Mouse (Mus musculus): Measurements from ENCODE around the gene Tcirg1.

Gene Tcirg1

DNA sequence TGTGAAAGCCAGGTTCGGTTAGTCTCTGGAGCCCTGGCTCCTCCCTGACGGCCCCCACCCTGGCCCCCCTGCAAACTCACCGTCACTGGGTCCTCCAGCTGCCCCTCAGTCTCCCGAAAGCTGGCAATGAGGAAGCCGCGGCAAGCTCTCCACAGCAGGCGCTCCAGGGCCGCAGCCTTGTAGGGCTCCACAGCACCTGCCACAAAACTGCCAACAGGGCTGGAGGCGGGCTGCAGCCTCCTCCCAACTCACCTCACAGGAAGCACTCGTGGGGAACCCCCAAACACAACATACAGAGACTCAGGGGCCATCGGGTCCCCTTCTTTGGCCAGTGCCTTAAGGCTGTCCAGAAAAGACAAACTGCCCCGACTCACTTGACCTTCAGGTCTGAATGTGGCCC is 4.0 kb downstream of the Tcirg1 start:
- DNase-seq (ENCODE audit: extremely low read depth, low read depth, low spot score), result no peak

DNA sequence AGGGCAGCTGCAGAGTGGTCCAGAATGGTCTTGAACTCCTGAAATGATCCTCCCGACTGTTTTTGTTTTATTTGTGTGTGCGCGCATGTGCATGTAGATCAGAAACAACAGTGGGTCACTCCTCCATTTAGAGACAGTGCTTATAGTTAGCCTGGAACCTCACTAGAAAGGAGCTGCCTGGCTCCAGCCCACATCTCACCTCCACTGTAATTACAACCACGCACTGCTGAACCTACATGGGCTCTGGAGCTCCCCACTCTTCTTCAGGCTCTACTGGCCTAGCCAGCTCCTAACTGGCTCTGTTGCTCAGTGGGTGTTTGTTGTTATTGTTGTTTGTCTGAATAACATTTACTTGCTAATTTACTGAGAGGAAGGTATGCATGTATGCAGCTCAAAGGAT is 7.3 kb downstream of the Tcirg1 start:
- DNase-seq (ENCODE audit: extremely low read depth, low read depth, low spot score), result no peak

DNA sequence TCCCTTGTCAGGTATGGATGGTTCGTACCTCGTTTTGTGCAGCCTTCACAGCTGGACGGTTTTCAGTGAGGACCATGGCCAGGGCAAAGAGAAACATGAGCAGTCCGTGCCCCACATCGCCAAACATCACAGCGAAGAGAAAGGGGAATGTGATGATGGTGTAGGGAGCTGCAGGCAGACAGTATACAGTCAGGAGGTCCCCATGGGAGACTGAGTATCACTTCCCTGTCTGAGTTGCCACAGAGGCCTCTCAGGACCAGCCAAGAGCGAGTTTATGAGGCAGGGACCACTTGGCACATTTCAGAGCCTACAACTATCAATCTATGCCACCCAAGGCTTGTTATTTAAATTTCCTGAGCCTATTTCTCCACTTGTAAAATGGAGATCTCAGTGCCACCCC is 8.0 kb downstream of the Tcirg1 start:
- no peak for DNase-seq (ENCODE audit: extremely low read depth, low read depth, low spot score)

DNA sequence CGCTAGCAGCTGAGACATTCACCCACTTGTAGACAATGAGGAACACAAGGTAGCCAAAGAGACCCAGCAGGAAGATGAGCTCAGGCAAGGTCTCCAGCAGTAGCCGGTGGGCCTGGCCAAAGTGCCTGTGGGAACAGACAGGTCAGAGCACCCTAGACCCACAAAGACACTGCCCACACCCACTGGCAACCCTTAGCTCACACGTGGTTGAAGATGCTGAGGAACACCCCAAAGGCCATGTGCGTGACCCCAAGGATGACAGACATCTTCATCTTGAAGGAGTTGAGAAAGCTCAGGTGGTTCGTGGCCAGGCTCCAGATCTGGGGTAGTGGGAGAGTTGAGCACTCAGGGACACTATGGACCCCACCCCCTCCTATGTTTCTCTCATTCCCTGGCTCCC is 9.4 kb downstream of the Tcirg1 start:
- no peak for DNase-seq (ENCODE audit: extremely low read depth, low read depth, low spot score)

DNA sequence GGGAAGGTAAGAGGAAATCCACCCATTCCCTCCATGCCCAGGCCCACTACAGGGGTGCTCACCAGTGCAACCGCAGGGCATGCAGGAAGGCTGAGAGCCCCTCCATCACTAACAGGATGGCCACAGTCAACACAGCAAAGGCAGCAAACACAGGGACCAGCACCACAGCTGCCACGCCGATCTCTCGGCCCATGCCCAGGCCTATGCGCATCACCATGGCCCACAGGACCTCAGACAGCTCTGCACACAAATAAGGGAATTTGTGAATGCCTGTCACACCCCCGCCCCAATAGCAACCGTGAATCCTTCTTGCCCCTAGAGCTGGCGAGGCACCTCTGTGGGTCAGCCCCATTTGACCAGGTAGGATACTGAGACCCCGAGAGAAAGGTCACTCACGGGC is 10.7 kb downstream of the Tcirg1 start:
- DNase-seq (ENCODE audit: extremely low read depth, low read depth, low spot score), result no peak

DNA sequence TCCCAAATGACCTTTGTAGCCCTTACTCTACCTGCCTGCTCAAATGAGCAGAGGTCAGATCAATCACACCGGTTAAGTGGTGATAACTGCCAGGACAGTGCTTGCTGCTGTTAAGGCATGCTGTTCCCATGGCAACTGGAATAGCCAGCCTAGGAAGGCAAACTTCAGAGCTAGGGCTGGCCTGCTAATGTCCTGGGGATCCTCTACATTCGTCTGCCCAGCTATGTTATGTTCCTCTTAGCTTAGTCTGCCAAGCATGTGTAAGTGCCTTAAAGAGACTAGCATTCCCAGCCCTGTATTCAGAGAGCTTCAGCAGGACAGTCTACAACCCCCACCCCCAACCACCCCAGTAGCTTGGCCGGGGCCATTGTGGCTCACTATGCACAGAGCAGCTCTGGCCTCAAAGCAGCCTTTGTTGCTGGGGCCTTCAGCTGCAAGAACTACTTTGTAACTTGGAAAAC is 11.7 kb downstream of the Tcirg1 start:
- DNase-seq (ENCODE audit: extremely low read depth, low read depth, low spot score), result no peak

DNA sequence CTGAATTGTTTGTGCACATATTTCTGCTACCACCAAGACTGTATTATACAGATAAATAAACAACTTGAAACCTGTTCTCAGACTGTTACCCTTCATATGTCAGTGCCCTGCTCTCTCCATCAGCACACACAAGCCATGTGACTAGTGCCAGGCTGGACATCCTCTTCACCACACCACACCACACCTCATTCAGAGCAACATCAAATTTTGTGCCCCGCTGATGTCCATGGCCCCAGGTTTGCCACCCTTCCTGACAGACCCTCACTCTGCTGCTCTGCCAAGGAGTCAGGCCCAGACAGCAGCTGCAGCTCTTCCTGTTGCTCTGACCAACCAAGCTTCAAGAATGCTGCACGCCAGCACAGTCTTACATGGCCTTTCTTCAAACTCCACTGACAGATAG is 12.6 kb downstream of the Tcirg1 start:
- DNase-seq (ENCODE audit: extremely low read depth, low read depth, low spot score), result no peak

DNA sequence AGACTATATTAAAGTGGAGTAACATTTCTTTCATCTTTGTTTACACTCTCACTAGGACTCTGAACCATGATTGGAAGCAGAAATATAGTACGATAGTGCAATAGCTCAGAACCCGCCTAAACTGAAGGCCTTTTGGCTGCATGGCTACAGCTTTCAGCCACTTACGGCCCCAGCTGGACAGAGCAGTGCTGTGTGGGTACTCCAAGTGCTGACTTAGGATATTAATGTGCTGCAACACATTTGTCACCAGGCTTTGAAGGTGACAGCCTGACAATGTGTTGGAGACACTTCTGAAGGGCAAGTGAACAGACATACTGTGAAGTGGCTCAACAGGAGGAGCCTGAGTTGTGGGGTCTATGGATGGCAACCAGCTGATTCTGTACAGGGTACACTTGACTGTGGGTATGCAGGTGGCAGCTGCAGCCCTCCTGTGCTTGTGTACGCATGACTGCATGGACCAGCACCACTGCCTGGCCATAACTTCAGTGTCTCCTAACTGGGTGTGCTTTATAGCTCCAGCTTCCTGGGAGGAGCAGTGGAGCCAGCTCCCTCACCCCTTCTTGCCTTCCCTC is 13.3 kb downstream of the Tcirg1 start:
- no peak for DNase-seq (ENCODE audit: extremely low read depth, low read depth, low spot score)

DNA sequence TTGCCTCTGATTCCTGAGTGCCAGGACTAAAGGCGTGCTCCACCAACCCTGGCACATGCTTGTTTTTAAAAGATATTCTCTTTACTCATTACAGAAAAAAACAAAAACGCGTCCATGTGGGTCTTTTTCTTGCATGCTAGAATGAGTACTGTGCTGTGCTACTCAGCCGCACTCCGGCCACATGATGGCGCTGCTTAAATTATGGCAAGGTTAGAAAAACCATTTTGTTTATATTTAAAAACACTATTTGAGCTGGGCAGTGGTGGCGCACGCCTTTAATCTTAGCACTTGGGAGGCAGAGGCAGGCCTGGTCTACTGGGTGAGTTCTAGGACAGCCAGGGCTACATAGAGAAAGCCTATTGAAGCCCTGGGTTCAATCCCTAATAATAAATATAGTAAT is 16.8 kb downstream of the Tcirg1 start:
- no peak for DNase-seq (ENCODE audit: extremely low read depth, low read depth, low spot score)

DNA sequence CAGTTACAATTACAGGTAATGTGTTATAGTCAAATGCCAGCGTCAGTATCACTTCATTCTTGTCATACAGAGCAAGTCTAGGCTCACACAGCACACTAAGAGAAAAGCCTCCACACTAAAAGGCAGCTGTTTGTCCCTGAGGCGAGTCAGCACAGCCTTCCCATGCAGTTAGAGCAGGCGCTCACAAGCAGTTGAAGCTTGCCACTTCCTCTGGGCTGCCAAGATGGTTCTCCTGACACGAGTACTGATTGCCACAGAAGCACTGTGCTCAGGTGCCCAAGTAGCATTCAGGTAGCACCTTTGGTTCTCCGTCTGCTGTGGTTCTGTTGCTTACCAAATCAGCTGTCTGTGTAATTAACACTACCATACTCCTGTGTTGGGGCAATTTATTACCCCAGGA is 17.8 kb downstream of the Tcirg1 start:
- no peak for DNase-seq (ENCODE audit: extremely low read depth, low read depth, low spot score)

DNA sequence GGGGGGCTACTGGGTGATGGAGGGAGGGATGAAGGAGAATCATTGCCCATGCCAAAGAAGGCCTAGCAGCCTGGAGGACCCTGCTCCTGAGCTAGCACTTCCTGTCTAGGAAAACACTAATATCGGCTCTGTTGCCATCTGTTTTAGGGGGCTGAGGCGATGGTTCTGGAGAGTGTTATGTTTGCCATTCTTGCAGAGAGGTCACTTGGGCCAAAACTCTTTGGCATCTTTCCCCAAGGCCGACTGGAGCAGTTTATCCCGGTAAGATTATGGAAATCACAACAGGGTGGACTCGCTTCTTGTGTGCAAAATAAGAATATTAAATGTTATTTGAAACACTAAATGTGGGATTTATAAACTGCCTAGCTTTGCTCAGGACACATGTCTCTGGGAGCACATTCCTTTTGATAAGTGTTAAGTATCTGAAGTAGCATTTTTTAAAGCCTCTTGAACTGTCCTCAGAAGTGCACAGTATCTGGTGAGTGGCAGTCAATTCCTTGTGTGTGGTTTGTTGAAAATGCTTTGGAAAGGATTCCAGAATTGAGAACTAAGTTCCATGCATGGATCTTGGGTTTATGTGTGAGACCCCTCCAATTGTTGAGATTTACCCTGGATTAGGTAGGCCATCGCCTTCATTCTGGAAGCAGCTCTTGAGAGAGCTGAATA is 22.5 kb downstream of the Tcirg1 start:
- no peak for DNase-seq (ENCODE audit: extremely low read depth, low read depth, low spot score)

DNA sequence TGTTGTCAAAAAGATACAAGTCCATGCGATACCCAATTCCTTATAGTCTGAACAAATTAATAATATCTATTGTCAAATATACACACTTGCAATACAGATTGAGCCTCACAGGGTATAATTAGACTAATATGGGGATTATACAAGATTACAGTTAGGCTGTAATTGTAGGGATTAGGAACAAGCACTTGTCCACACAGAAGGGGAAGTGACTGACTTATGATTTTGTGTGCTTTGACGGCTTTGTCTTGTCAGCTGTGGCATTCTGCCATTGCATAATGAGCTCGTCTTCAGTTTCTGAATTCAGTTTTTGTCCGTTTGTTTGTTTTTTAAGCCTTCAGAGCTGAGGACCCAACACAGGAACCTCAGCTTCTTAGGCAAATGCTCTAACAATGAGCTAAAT is 24.7 kb downstream of the Tcirg1 start:
- DNase-seq (ENCODE audit: extremely low read depth, low read depth, low spot score), result no peak

DNA sequence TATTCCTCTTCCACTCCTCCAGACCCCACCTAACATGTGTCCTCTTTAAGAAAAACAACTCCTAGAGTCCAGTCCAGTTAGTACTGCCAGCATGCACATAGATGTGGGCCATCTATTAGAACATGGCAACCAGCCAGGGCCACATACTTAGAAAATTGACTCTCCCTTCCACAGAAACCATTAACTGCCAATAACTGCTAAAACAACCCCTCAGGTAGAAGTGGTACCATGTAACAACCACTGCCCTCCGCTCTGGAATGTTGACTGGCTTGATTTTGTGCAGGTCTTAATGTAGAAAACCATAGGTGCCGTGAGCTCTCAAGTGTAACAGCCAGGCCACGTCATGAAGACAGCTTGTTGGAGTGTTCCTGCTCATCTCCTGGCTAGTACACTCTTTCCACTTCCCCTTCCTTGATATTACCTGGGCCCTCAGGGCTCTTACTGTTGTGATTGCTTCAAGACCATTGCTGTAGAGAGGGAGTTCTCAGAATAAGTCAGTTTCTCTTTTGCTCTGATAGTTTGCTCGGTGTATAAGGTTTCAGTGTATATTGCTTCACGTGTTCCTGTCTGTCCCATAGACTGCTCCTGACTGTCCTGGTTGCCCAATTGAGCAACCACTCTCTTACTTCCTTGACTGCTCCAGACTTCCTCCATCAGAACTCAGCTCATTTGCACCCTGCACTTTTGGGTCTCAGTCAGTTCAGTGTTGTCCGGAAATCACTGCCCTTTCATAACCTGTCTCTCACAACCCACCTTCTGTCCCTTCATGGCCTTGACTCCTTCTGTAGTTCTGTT is 26.7 kb downstream of the Tcirg1 start:
- no peak for DNase-seq (ENCODE audit: extremely low read depth, low read depth, low spot score)

DNA sequence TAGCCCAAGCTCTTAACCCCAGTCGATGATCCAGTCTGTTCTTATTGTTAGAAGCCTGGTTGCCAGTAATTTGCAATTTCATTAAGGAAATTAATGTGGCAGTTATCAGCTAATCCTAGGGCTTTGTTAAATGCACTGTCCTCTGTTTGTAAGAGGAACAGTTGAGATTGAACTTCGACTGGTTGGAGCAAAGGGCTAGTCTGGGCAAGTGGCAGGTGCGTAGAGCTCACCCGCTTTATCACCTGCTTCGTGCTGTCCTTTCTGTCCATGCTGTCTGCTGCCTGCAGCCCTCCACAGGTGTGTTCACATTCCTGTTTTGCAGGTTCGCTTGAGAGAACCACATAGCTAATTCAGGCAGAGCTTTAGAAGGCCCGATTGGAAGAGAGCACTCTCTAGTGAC is 31.9 kb downstream of the Tcirg1 start:
- peak; percentile 65 for DNase-seq (ENCODE audit: extremely low read depth, low read depth, low spot score)

DNA sequence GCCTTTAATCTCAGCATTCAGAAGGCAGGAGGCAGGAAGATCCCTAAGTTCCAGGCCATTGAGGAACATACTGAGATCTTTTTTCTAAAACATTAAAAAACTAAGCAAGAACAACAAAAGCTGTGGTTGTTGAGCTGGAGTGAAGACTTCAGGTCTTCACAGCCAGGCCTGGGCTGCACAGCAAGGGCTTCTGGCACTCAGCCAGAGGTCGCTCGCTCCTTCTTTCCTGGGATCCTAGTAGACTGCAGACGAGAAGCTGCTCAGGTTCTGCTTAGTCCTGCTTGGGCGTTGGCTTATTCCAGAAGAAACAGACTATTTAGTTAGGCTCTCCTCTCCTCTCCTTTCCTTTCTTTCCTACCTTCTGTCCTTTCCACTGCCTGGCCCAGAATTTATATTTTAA is 34.6 kb downstream of the Tcirg1 start:
- no peak for DNase-seq (ENCODE audit: extremely low read depth, low read depth, low spot score)

DNA sequence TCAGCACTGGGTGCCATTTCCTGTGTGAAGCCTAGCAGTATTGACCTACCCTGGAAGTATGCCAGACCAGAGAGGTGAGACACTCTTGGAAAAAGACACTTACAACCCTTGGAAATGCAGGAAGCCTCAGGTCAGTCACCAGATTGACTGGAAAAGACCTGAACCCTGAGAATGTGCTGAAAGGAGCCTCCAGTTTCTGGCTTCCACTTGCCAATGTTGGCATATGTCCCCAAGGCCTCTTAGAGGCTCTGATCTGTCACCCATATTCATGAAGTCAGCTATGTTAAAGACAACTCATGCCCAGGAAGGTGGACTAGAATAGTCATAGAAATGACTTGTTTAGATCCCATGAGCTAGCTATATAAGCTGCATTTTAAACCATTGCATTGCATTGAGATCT is 35.5 kb downstream of the Tcirg1 start:
- no peak for DNase-seq (ENCODE audit: extremely low read depth, low read depth, low spot score)

DNA sequence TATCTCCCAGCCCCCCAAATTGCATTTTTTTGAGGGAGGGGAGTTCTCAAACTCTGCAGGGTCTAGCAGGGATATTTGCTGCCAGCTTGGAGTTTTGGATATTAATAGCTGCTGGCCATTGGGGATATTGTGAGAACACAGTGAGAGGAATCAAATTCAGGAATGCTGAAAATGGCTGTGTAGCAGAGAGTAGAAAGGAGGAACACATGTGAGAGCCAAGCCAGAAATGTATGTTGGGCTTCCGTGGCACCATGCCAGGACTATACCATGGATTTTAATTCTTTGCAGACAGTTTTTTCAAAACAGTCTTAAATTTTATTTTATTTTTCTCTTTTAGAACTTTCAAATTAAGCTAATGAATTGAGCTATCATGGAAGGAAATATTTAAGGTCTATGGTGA is 38.6 kb downstream of the Tcirg1 start:
- no peak for DNase-seq (ENCODE audit: extremely low read depth, low read depth, low spot score)

DNA sequence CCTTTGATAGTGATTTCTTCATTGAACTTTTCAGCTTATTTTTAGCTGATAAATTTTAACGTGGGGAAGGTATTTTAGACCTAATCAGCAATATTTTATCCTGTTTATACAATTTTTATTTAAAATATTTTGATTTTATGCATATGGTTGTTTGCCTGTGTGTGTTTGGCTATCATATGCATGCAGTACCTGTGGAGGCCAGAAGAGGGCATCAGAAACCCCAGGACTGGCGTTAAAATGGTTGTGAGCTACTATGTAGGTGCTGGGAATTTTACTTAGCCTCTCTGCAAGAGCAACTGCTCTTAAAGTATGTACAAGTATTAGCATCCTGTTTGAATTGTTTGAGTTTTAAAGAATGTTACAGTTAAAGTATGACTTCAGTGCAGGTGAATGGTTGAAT is 42.0 kb downstream of the Tcirg1 start:
- DNase-seq (ENCODE audit: extremely low read depth, low read depth, low spot score), result no peak

DNA sequence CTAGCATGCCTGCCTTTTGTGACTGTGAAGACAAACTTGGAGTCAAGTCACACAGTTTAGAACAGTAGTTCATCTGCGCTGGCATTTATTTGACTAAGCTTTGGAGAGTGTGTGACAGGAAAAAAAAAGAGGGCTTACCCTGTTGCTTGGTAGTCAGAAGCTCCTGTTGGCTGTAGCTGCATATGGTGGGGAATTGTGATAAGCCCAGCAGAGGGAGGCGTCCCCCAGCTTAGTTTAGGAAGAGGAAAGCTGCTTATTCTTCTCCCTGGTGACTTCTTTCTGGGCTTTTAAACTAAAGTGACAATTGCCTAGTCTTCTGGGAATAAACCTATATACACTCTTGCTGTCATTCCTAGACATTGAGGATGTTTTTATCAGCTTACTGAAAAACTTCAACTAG is 44.2 kb downstream of the Tcirg1 start:
- DNase-seq (ENCODE audit: extremely low read depth, low read depth, low spot score), result no peak

DNA sequence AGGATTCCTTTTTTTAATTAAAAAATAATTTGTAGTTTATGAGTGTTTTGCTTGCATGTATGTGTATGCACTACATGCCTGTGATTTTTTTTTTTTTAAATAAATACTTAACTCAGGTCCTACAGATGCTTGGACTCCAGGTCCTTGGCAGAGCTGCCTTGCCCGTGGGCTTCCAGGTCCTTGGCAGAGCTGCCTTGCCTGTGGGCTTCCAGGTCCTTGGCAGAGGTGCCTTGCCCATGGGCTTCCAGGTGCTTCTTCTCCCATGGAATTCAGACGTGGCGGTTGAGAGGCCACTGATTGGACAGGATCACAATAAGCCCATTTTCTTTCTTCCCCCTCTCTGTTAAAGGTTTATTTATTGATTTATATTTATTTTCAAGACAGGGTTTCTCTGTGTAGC is 49.7 kb downstream of the Tcirg1 start:
- DNase-seq (ENCODE audit: extremely low read depth, low read depth, low spot score), result no peak

DNA sequence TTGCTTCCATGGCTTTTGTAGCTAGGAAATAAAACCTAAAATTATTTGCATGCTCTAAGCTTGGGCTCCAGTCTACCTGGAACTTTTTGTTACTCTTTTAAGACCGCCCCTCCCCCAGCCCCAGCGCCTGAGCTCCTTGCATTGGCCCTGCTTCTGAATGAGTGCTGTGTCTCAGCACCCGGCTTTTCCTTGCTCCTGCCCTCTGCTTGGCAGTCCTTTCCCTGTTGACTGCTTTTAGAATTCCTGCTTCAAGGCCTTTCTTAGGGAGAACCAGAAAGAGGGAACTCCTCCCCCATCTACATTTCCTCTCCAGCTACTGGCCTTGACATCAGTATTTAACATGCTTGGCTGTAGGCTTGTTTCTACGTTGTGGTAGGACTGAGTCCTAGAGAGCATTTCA is 51.3 kb downstream of the Tcirg1 start:
- no peak for DNase-seq (ENCODE audit: extremely low read depth, low read depth, low spot score)

DNA sequence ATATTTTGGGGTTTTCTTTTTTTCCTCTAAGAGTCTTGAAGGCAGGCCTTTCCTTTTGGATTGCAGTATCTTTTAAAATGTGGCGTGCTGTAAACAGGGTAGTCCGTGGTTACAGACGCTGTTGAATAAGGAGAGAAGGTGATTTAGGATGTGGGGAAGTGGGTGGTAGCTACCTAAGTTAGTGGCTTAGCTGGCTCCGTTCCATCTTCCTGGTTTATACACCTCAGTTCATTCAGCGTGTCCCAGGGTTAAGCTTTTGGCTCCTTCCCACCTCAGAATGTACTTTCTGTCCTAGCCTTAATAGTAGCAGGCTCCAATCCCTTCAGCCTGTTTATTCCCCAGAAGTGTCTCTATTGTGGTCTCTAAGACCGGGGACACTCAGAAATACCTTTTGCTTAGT is 51.8 kb downstream of the Tcirg1 start:
- no peak for DNase-seq (ENCODE audit: extremely low read depth, low read depth, low spot score)
